Mouse (Mus musculus) cortical plate, adult 2 months (tissue): ENCODE measurements around the gene Timm8b.

Experiments
- CTCF ChIP-seq: fragments of 200-500 bp; IDR thresholded peaks from 2 replicates; pipeline ENCODE4 v1.5.1; 2011; ENCODE audit warnings: mild to moderate bottlenecking, control low read depth, low read length; ENCODE audit not compliant: insufficient read depth; ENCODE audit errors: extremely low read depth
- POLR2A ChIP-seq: fragments of 200-500 bp; IDR thresholded peaks from 2 replicates; pipeline ENCODE4 v1.6.1; 2011; ENCODE audit warnings: mild to moderate bottlenecking, low read length, control low read depth; ENCODE audit not compliant: insufficient read depth; ENCODE audit errors: extremely low read depth

DNA sequence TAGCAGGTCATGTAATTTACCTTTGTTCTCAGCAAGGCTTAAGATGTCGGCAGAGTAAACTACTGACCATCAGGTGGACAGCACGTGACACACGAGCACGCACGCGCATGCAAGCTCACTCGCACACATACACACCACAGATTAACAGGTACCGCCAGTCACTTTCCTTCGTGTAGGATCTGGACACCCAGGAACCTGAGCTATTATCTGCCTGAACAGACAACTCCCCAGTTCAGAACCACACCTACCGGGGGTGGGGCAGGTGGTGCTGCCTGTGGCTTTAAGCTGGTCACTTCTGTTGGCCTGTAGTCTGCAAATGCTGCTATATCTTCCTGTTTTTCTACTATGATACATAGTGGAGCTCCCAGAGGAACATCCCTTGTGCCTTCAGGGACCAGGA lies 46.8 kb downstream of the Timm8b start:
- no peak for TF ChIP-seq CTCF
- TF ChIP-seq POLR2A, result no peak
